Mouse (Mus musculus): Measurements from ENCODE around the gene Hras. TPM values are rescaled to one million over a fixed set of nuclear protein-coding genes. Genes with fewer than 3 reads are reported as not detected.
A peak's percentile ranks its signal among the peaks of the same experiment; 100 is the strongest.

The Hras gene
- total and polyA plus RNA-seq, 3 experiments = 149 to 183 TPM; not detected in 1

GRCm38 (mm10) chr7:141195754-141196153 is 1.9 kb upstream of the Hras start:
- Histone ChIP-seq H3K79me2 (ENCODE audit: control insufficient read depth, insufficient read depth, low read length, poor library complexity) (peaks cover 12% of the 10 kb centered on the region), H3K4me3 (ENCODE audit: control insufficient read depth in 1 of 2, insufficient read depth in 1 of 2, low read depth in 2 of 2, low read length in 2 of 2) (no peak overlapping the region), H3K27me3 (ENCODE audit: control insufficient read depth in 1 of 2, insufficient read depth in 2 of 2, low read length in 2 of 2) (no peaks in the 10 kb centered on the region), H3K36me3 (ENCODE audit: control insufficient read depth in 1 of 2, insufficient read depth in 2 of 2, low read length in 2 of 2) (peaks cover 0 to 18% of the 10 kb centered on the region in 2 experiments; a peak in 3 of 4 replicates), H3K4me1 (ENCODE audit: control insufficient read depth in 1 of 2, insufficient read depth in 2 of 2, low read length in 2 of 2) (peaks cover 6 to 29% of the 10 kb centered on the region in 2 experiments; a peak in 3 of 4 replicates), H3K9me3 (replicated peaks; ENCODE audit: insufficient read depth, low read length) (no peaks in the 10 kb centered on the region), H3K9ac (ENCODE audit: control insufficient read depth, low read depth, low read length, poor library complexity, severe bottlenecking) (no peak overlapping the region), H3K27ac (ENCODE audit: control insufficient read depth, low read depth, low read length) (no peak overlapping the region)
- no peak for DNase-seq (ENCODE audit: low read depth, low spot score)
- TF ChIP-seq GABPA (IDR thresholded peaks at IDR 0.05; ENCODE audit: low read depth, low read length) = no peak

- H3K4me3 ChIP-seq (ENCODE audit: control insufficient read depth in 1 of 2, insufficient read depth in 1 of 2, low read depth in 2 of 2, low read length in 2 of 2) = peak overlapping the region; percentile 57 to 90
- H3K27ac ChIP-seq (ENCODE audit: control insufficient read depth, low read depth, low read length) = peak overlapping the region; percentile 76
- no peaks in the 10 kb centered on the region for H3K27me3 ChIP-seq (ENCODE audit: control insufficient read depth in 1 of 2, insufficient read depth in 2 of 2, low read length in 2 of 2)
- H3K9me3 ChIP-seq (replicated peaks; ENCODE audit: insufficient read depth, low read length) = no peaks in the 10 kb centered on the region
- H3K9ac ChIP-seq (ENCODE audit: control insufficient read depth, low read depth, low read length, poor library complexity, severe bottlenecking) = peak overlapping the region; percentile 82
- peaks cover 2 to 18% of the 10 kb centered on the region in 2 experiments; a peak in 3 of 4 replicates for H3K36me3 ChIP-seq (ENCODE audit: control insufficient read depth in 1 of 2, insufficient read depth in 2 of 2, low read length in 2 of 2)
- TF ChIP-seq NELFE (IDR thresholded peaks at IDR 0.05; ENCODE audit: low read depth, low read length) (peak; percentile 55), ELF1 (IDR thresholded peaks at IDR 0.05; ENCODE audit: low read depth, low read length) (peak; percentile 77), SMC3 (IDR thresholded peaks at IDR 0.05; ENCODE audit: low read depth, low read length) (no peak), SIN3A (IDR thresholded peaks at IDR 0.05; ENCODE audit: low read length) (peak; percentile 85), MYC (IDR thresholded peaks at IDR 0.05; ENCODE audit: low read depth, low read length) (no peak), HCFC1 (IDR thresholded peaks at IDR 0.05; ENCODE audit: low read depth, low read length) (peak; percentile 58; the same call in 1 of the 2 replicates), MXI1 (IDR thresholded peaks at IDR 0.05; ENCODE audit: low read depth, low read length) (peak; percentile 86), ZNF384 (IDR thresholded peaks at IDR 0.05; ENCODE audit: low read depth, low read length) (peak; percentile 72), POLR2AphosphoS2 (IDR thresholded peaks at IDR 0.05; ENCODE audit: low read length) (no peak)
- DNase-seq (ENCODE audit: low read depth, low spot score) = peak; percentile 95
- peaks cover 12% of the 10 kb centered on the region for H3K79me2 ChIP-seq (ENCODE audit: control insufficient read depth, insufficient read depth, low read length, poor library complexity)
- H3K4me1 ChIP-seq (ENCODE audit: control insufficient read depth in 1 of 2, insufficient read depth in 2 of 2, low read length in 2 of 2) = peaks cover 6 to 29% of the 10 kb centered on the region in 2 experiments; a peak in 3 of 4 replicates
These were observed 1.0 kb upstream of the Hras start for GRCm38 (mm10) chr7:141194830-141195229.

GRCm38 (mm10) chr7:141194409-141194808 is 604 bp upstream of the Hras start:
- Histone ChIP-seq H3K36me3 (ENCODE audit: control insufficient read depth in 1 of 2, insufficient read depth in 2 of 2, low read length in 2 of 2) (peaks cover 2 to 18% of the 10 kb centered on the region in 2 experiments; a peak in 3 of 4 replicates), H3K4me1 (ENCODE audit: control insufficient read depth in 1 of 2, insufficient read depth in 2 of 2, low read length in 2 of 2) (peaks cover 6 to 29% of the 10 kb centered on the region in 2 experiments; a peak in 3 of 4 replicates), H3K27ac (ENCODE audit: control insufficient read depth, low read depth, low read length) (peak overlapping the region; percentile 76), H3K4me3 (ENCODE audit: control insufficient read depth in 1 of 2, insufficient read depth in 1 of 2, low read depth in 2 of 2, low read length in 2 of 2) (peak overlapping the region; percentile 57 to 90), H3K27me3 (ENCODE audit: control insufficient read depth in 1 of 2, insufficient read depth in 2 of 2, low read length in 2 of 2) (no peaks in the 10 kb centered on the region), H3K79me2 (ENCODE audit: control insufficient read depth, insufficient read depth, low read length, poor library complexity) (peaks cover 12% of the 10 kb centered on the region), H3K9ac (ENCODE audit: control insufficient read depth, low read depth, low read length, poor library complexity, severe bottlenecking) (peak overlapping the region; percentile 82), H3K9me3 (replicated peaks; ENCODE audit: insufficient read depth, low read length) (no peaks in the 10 kb centered on the region)
- TF ChIP-seq MYC (IDR thresholded peaks at IDR 0.05; ENCODE audit: low read depth, low read length) (0 out of 2 replicates have a peak, but pooled peaks have one; percentile 51), MAX (IDR thresholded peaks at IDR 0.05; ENCODE audit: low read length) (no peak; the same call in 1 of the 2 replicates), MAZ (IDR thresholded peaks at IDR 0.05; ENCODE audit: low read depth, low read length) (0 out of 2 replicates have a peak, but pooled peaks have one; percentile 9), CTCF (IDR thresholded peaks at IDR 0.05 in 2 of 3, conservative IDR thresholded peaks at IDR 0.05 in 1 of 3; ENCODE audit: control insufficient read depth in 1 of 3, insufficient read depth in 1 of 3, low read depth in 2 of 3, low read length in 3 of 3, poor library complexity in 1 of 3, severe bottlenecking in 1 of 3) (no peak), POLR2AphosphoS2 (IDR thresholded peaks at IDR 0.05; ENCODE audit: low read length) (no peak; the same call in 1 of the 2 replicates), JUND (IDR thresholded peaks at IDR 0.05; ENCODE audit: low read depth, low read length) (no peak), BHLHE40 (IDR thresholded peaks at IDR 0.05; ENCODE audit: borderline replicate concordance, low read depth, low read length) (no peak), RCOR1 (IDR thresholded peaks at IDR 0.05; ENCODE audit: low read depth, low read length) (no peak), NRF1 (IDR thresholded peaks at IDR 0.05; ENCODE audit: insufficient read depth, low read depth, low read length, poor library complexity, severe bottlenecking) (no peak), ZC3H11A (IDR thresholded peaks at IDR 0.05; ENCODE audit: low read depth, low read length) (no peak), ZNF384 (IDR thresholded peaks at IDR 0.05; ENCODE audit: low read depth, low read length) (no peak), SIN3A (IDR thresholded peaks at IDR 0.05; ENCODE audit: low read length) (no peak; the same call in 1 of the 2 replicates), UBTF (IDR thresholded peaks at IDR 0.05; ENCODE audit: borderline replicate concordance, insufficient read depth, low read depth, low read length) (no peak), NELFE (IDR thresholded peaks at IDR 0.05; ENCODE audit: low read depth, low read length) (peak; percentile 38)
- DNase-seq (ENCODE audit: low read depth, low spot score) = no peak

Data from MEL (cell line).